In the genomic region with DNA sequence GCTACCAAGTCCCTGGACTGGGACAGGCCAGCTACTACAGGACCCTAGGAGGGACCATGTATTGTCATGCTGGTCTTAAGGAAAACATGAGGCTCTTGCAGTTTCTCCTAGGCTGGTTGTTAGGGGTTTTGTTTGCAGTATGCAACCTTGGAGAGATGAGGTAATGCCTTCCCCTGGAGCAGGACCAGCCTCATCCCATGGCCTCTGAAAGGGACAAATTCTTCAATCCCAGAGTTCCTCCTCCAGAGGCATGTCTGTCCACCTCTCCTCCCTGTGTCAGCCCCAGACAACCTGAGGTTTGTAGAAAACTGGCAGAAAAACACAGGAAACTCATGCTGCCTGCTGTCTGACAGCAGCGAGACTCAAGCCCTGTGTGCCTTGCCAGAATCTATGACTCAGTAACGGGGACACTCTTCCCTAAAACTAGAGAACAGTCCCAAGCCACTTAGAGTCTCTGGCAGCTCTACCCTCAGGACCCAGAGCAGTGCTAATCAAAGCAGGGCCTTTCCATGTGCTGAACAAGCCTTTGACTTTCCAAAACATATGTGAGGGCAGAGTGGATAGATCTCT, we compare ENCODE assay signal across 14 mouse cellular contexts. TPM values are rescaled to one million over a fixed set of nuclear protein-coding genes. Genes with fewer than 3 reads are reported as not detected.
DNase-seq lines count a peak whose midpoint lies in the region; ATAC-seq and TF ChIP-seq lines count a peak whose summit lies in the region.
"Had no signal": no experiment of that assay in that cellular context is flagged by ENCODE, and none has a peak within 500 bp of the region (broad histone marks: within the 10 kb centered on the region; RNA-seq: fewer than 3 reads in every experiment).

No protein-coding gene starts in this region.

- no peak overlapping the region for H3K9ac ChIP-seq in heart, postnatal 0 days (replicated peaks; ENCODE audit: low read depth, low read length)
- H3K9ac ChIP-seq: hindbrain, embryonic 12.5 days; liver, embryonic 15.5 days had no signal

- peak; percentile 67 for ATAC-seq in heart, postnatal 0 days (ENCODE audit: insufficient read depth, low read depth)

- WGBS in heart, postnatal 0 days, result 32% methylated on average over 2 of the region's 2 CpGs

- no peak for TF ChIP-seq CTCF in heart, postnatal 0 days (IDR thresholded peaks at IDR 0.05; ENCODE audit: low read depth)

- no peak overlapping the region for H3K27ac ChIP-seq in heart, postnatal 0 days (ENCODE audit: low read depth)
- H3K27ac ChIP-seq: hindbrain, embryonic 12.5 days; liver, embryonic 15.5 days; midbrain, embryonic 10.5 days had no signal

- H3K27me3 ChIP-seq in heart, postnatal 0 days (ENCODE audit: control insufficient read depth, insufficient read depth, low read length), result no peaks in the 10 kb centered on the region
- H3K27me3 ChIP-seq: hindbrain, embryonic 12.5 days; liver, embryonic 15.5 days had no signal

- H3K4me2 ChIP-seq in heart, postnatal 0 days (ENCODE audit: low read depth, low read length), result no peak overlapping the region
- H3K4me2 ChIP-seq: hindbrain, embryonic 12.5 days; liver, embryonic 15.5 days had no signal

- DNase-seq in gastrocnemius, adult 18-20 months (ENCODE audit: low spot score), result peak; percentile 43
- no peak for DNase-seq in gastrocnemius, postnatal 4 days (ENCODE audit: low spot score in 2 of 2)
- DNase-seq in 3134 (ENCODE audit: extremely low read depth, insufficient read length, low spot score), result peak; percentile 78
- peak; percentile 58 for DNase-seq in adrenal gland, postnatal 14 days
- DNase-seq in heart, postnatal 0 days (ENCODE audit: low spot score), result peak; percentile 19
- DNase-seq in neural tube, embryonic 10.5 days (ENCODE audit: extremely low spot score, low spot score), result no peak
- DNase-seq in urinary bladder, postnatal 14 days (ENCODE audit: low spot score), result no peak
- DNase-seq: cerebellum, adult 9-11 months; kidney, adult 18-20 months; retina, postnatal 1 day; thymus, postnatal 14 days had no signal

- no peaks in the 10 kb centered on the region for H3K36me3 ChIP-seq in heart, postnatal 0 days (replicated peaks; ENCODE audit: control insufficient read depth, insufficient read depth, low read length)
- H3K36me3 ChIP-seq: hindbrain, embryonic 12.5 days; liver, embryonic 15.5 days; midbrain, embryonic 10.5 days had no signal

- no peaks in the 10 kb centered on the region for H3K9me3 ChIP-seq in heart, postnatal 0 days (replicated peaks; ENCODE audit: control insufficient read depth, low read length)
- H3K9me3 ChIP-seq: hindbrain, embryonic 12.5 days; liver, embryonic 15.5 days; midbrain, embryonic 10.5 days had no signal

- H3K4me1 ChIP-seq in heart, postnatal 0 days (ENCODE audit: control insufficient read depth, insufficient read depth), result no peaks in the 10 kb centered on the region; the same call in 1 of the 2 replicates
- H3K4me1 ChIP-seq: hindbrain, embryonic 12.5 days; liver, embryonic 15.5 days; midbrain, embryonic 10.5 days had no signal

- TF ChIP-seq EP300 in heart, postnatal 0 days (IDR thresholded peaks at IDR 0.05; ENCODE audit: low read depth), result no peak

- H3K4me3 ChIP-seq in heart, postnatal 0 days (ENCODE audit: low read depth, low read length), result no peak overlapping the region
- H3K4me3 ChIP-seq: hindbrain, embryonic 12.5 days; liver, embryonic 15.5 days; midbrain, embryonic 10.5 days had no signal

RNA-seq across cellular contexts. Expression of gene Eps8, which starts 36.0 kb away (rescaled TPM):
- total RNA-seq in gastrocnemius, adult 18-20 months (2021), result 1 to 10 TPM; 3.7 to 4.8 TPM
- 10 to 100 TPM; 21.1 to 22.3 TPM for total RNA-seq in gastrocnemius, postnatal 4 days (2021)
- 23.4 and 24.5 TPM in 2 replicates for total RNA-seq in adrenal gland, postnatal 14 days (2021)
- total RNA-seq in heart, postnatal 0 days (2014; rRNA removed; ENCODE audit: low replicate concordance), result 12.5 and 24.4 TPM in 2 replicates
- 15.1 and 16.9 TPM in 2 replicates for polyA plus RNA-seq in heart, postnatal 0 days (2015; fragmentation: Nextera tagmentation; extraction: Ambion mirVana)

RNA-seq across cellular contexts. Expression of gene Strap, which starts 44.2 kb away (rescaled TPM):
- total RNA-seq in gastrocnemius, adult 18-20 months (2021), result 10 to 100 TPM; 85.4 to 87.0 TPM
- 10 to 100 TPM; 95.1 to 95.8 TPM for total RNA-seq in gastrocnemius, postnatal 4 days (2021)
- total RNA-seq in adrenal gland, postnatal 14 days (2021), result 111 and 113 TPM in 2 replicates
- 60.1 and 73.3 TPM in 2 replicates for total RNA-seq in heart, postnatal 0 days (2014; rRNA removed; ENCODE audit: low replicate concordance)
- polyA plus RNA-seq in heart, postnatal 0 days (2015; fragmentation: Nextera tagmentation; extraction: Ambion mirVana), result 94.2 and 96.5 TPM in 2 replicates

Comparison
In these comparisons a context has a peak if more than half of its experiments do, and no peak if none do; other contexts are left out.
1. DNase-seq: peak in gastrocnemius, adult 18-20 months (single experiment), 3134 (single experiment), adrenal gland, postnatal 14 days (single experiment) and heart, postnatal 0 days (single experiment); none in gastrocnemius, postnatal 4 days (0 of 2), neural tube, embryonic 10.5 days (single experiment) and urinary bladder, postnatal 14 days (single experiment).